Mouse (Mus musculus) MEL (cell line): ENCODE results near the gene Slc38a7.

Experiments used
- BHLHE40 ChIP-seq: IDR thresholded peaks from 2 replicates; pipeline ENCODE4 v1.6.1; 2012; ENCODE audit warnings: low read depth, mild to moderate bottlenecking, inconsistent platforms, low read length, improper control_type of control experiment, borderline replicate concordance
- CHD1 ChIP-seq: IDR thresholded peaks from 2 replicates; pipeline ENCODE4 v1.6.1; 2012; ENCODE audit warnings: low read depth, mild to moderate bottlenecking, inconsistent platforms, low read length, improper control_type of control experiment
- CTCF ChIP-seq, 3 experiments: IDR thresholded peaks in 2 of 3; conservative IDR thresholded peaks in 1 of 3; 2 replicates each; pipeline ENCODE4 v1.5.1; 2011 to 2012; ENCODE audit warnings: low read length in 3 of 3, low read depth in 2 of 3, mild to moderate bottlenecking in 2 of 3, improper control_type of control experiment in 1 of 3, inconsistent platforms in 1 of 3, mixed read lengths in 1 of 3, moderate library complexity in 1 of 3; ENCODE audit not compliant: control insufficient read depth in 1 of 3, insufficient read depth in 1 of 3, poor library complexity in 1 of 3, severe bottlenecking in 1 of 3
- GATA1 ChIP-seq: IDR thresholded peaks from 2 replicates; pipeline ENCODE4 v1.6.1; 2011; ENCODE audit warnings: low read depth, low read length, improper control_type of control experiment
- MAFK ChIP-seq: IDR thresholded peaks from 2 replicates; pipeline ENCODE4 v1.6.1; 2011; ENCODE audit warnings: low read depth, mild to moderate bottlenecking, low read length, improper control_type of control experiment, borderline replicate concordance
- MAX ChIP-seq: IDR thresholded peaks from 2 replicates; pipeline ENCODE4 v1.6.1; 2011; ENCODE audit warnings: low read length, improper control_type of control experiment
- MEF2A ChIP-seq: IDR thresholded peaks from 2 replicates; pipeline ENCODE4 v1.6.1; 2014; ENCODE audit warnings: low read depth, mild to moderate bottlenecking, inconsistent platforms, low read length, improper control_type of control experiment; ENCODE audit not compliant: poor library complexity, insufficient replicate concordance, severe bottlenecking; ENCODE audit errors: extremely low read depth
- MXI1 ChIP-seq: IDR thresholded peaks from 2 replicates; pipeline ENCODE4 v1.6.1; 2011; ENCODE audit warnings: mild to moderate bottlenecking, low read depth, low read length, improper control_type of control experiment
- POLR2A ChIP-seq, 2 experiments: IDR thresholded peaks; 2 replicates each; pipeline ENCODE4 v1.6.1; 2011 to 2012; ENCODE audit warnings: low read length in 2 of 2, mild to moderate bottlenecking in 2 of 2, control low read depth in 1 of 2, improper control_type of control experiment in 1 of 2, low read depth in 1 of 2, moderate library complexity in 1 of 2; ENCODE audit not compliant: control insufficient read depth in 1 of 2, insufficient read depth in 1 of 2, poor library complexity in 1 of 2
- USF1 ChIP-seq: IDR thresholded peaks from 2 replicates; pipeline ENCODE4 v1.6.1; 2014; ENCODE audit warnings: low read depth, mild to moderate bottlenecking, inconsistent platforms, low read length, improper control_type of control experiment, moderate library complexity
- ZNF384 ChIP-seq: IDR thresholded peaks from 2 replicates; pipeline ENCODE4 v1.6.1; 2012; ENCODE audit warnings: low read depth, mild to moderate bottlenecking, inconsistent platforms, low read length, improper control_type of control experiment

DNA sequence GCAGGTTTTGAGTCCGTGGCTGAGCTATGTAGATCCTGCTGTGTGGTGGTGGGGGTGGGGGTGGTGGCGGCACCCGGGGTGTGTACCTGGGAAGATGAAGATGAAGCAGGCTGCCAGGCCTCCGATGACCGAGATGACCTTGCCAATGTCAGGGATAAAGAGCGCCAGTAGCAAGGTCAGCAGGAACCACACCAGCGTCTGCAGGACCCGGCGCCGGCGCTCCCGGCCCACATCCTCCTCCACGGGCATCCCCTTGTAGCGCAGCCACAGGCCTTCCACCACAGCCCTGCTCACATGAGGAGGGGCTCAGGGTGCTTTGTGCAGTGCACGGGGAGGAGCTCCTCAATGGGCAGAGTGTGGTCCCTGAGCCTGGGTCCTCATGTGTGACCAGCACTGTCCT lies 11.9 kb downstream of the Slc38a7 start:
- no peak for TF ChIP-seq MEF2A
- no peak for TF ChIP-seq USF1
- TF ChIP-seq CTCF (IDR thresholded peaks at IDR 0.05 in 2 of 3, conservative IDR thresholded peaks at IDR 0.05 in 1 of 3; ENCODE audit: control insufficient read depth in 1 of 3, insufficient read depth in 1 of 3, low read depth in 2 of 3, low read length in 3 of 3, poor library complexity in 1 of 3, severe bottlenecking in 1 of 3), result no peak
- no peak for TF ChIP-seq MAX
- no peak for TF ChIP-seq BHLHE40
- no peak for TF ChIP-seq MAFK
- TF ChIP-seq CHD1, result no peak
- TF ChIP-seq ZNF384, result no peak
- TF ChIP-seq POLR2A (IDR thresholded peaks at IDR 0.05; ENCODE audit: control insufficient read depth in 1 of 2, insufficient read depth in 1 of 2, low read depth in 1 of 2, low read length in 2 of 2, poor library complexity in 1 of 2), result no peak
- no peak for TF ChIP-seq MXI1
- no peak for TF ChIP-seq GATA1
